Mouse (Mus musculus) hindbrain, postnatal 0 days (tissue): ENCODE measurements at regions not wholly inside any gene's neighbourhood (a gene's known extent, or its start where the extent isn't known, plus 50 kb on each side); places are given as distances from the start of the nearest gene placed in this dataset.

Experiments
- ATAC-seq: fragments of 200-750 bp; cut with Nextera tagmentation; 2 replicates; pipeline ENCODE4 v1.8.0; 2017; ENCODE audit warnings: mild to moderate bottlenecking, moderate TSS enrichment, moderate library complexity
- DNase-seq: peaks from one replicate; pipeline ENCODE4 v3.0.0-alpha.2; 2015; ENCODE audit warnings: low spot score
- H3K27ac ChIP-seq: fragments of 300-500 bp; sonication (generic); 2 replicates; pipeline ENCODE4 v1.5.1; 2014; ENCODE audit warnings: mild to moderate bottlenecking
- H3K27me3 ChIP-seq: fragments of 300-500 bp; sonication (generic); 2 replicates; pipeline ENCODE4 v1.6.1; 2014; ENCODE audit warnings: low read length, mixed read lengths; ENCODE audit not compliant: insufficient read depth
- H3K36me3 ChIP-seq: fragments of 300-500 bp; sonication (generic); 2 replicates; pipeline ENCODE4 v1.6.1; 2014; ENCODE audit warnings: low read length, mixed read lengths; ENCODE audit not compliant: insufficient read depth
- H3K4me1 ChIP-seq: fragments of 300-500 bp; sonication (generic); 2 replicates; pipeline ENCODE4 v1.6.1; 2014; ENCODE audit warnings: antibody characterized with exemption, low read length, mixed read lengths; ENCODE audit not compliant: insufficient read depth
- H3K4me2 ChIP-seq: fragments of 300-500 bp; sonication (generic); 2 replicates; pipeline ENCODE4 v1.6.1; 2014; ENCODE audit warnings: low read depth, mild to moderate bottlenecking, low read length, moderate library complexity, mixed read lengths
- H3K4me3 ChIP-seq: fragments of 300-500 bp; sonication (generic); 2 replicates; pipeline ENCODE4 v1.5.1; 2014; ENCODE audit warnings: low read length
- H3K9ac ChIP-seq: fragments of 300-500 bp; sonication (generic); replicated peaks from 2 replicates; pipeline ENCODE4 v1.6.1; 2014; ENCODE audit warnings: mild to moderate bottlenecking, low read length, moderate library complexity, mixed read lengths
- H3K9me3 ChIP-seq: fragments of 300-500 bp; sonication (generic); 2 replicates; pipeline ENCODE4 v1.6.1; 2016; ENCODE audit warnings: low read length, mixed read lengths
- CTCF ChIP-seq: IDR thresholded peaks from 2 replicates; pipeline ENCODE4 v1.5.1; 2016; ENCODE audit warnings: antibody characterized with exemption, control low read depth, low read depth
- WGBS: fragments of 180-500 bp; shearing (Covaris S2); extraction: QIAGEN DNeasy Blood & Tissue Kit; methylation state at CpG from one replicate; pipeline ENCODE4 v1.1.7; 2014; 5-methylcytosine and 5-hydroxymethylcytosine counted together

DNA sequence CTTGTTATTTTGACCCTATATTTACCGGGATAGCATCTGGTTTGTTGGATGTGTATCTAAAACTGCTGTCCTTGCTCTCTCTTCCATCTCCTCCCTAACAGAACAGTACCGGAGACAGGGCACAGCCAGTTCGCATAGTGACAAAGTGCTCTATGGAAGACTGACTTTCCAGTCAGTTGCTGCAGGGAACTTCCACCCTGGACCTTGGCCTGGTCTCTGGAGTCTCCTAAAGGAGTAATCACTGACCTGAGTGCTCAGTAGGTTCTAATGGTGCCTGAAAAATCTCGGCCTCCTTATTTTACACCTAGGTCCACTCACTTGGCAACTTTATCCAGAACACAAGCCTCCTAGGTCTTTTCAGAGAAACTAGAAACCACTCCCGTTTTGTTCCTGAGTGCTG, 130.9 kb upstream of the Hmgn3 start:
- no peaks in the 10 kb centered on the region for H3K27me3 ChIP-seq
- ATAC-seq: no peak
- no peak for DNase-seq
- H3K9ac ChIP-seq: no peak overlapping the region
- 84% methylated on average over 5 of the region's 5 CpGs for WGBS
- H3K36me3 ChIP-seq: no peaks in the 10 kb centered on the region
- no peaks in the 10 kb centered on the region for H3K4me1 ChIP-seq
- no peak overlapping the region for H3K27ac ChIP-seq
- H3K4me3 ChIP-seq: no peak overlapping the region
- no peaks in the 10 kb centered on the region for H3K9me3 ChIP-seq
- no peak for TF ChIP-seq CTCF
- no peak overlapping the region for H3K4me2 ChIP-seq

GRCm38 (mm10) chr9:83276291-83276690, 129.8 kb upstream of the Hmgn3 start:
- Histone ChIP-seq H3K4me2 (no peak overlapping the region), H3K4me1 (no peaks in the 10 kb centered on the region), H3K27me3 (no peaks in the 10 kb centered on the region), H3K4me3 (no peak overlapping the region), H3K36me3 (no peaks in the 10 kb centered on the region), H3K9ac (no peak overlapping the region), H3K27ac (no peak overlapping the region), H3K9me3 (no peaks in the 10 kb centered on the region)
- no peak for DNase-seq
- WGBS: 86% methylated on average over 5 of the region's 5 CpGs
- no peak for TF ChIP-seq CTCF
- ATAC-seq: no peak

DNA sequence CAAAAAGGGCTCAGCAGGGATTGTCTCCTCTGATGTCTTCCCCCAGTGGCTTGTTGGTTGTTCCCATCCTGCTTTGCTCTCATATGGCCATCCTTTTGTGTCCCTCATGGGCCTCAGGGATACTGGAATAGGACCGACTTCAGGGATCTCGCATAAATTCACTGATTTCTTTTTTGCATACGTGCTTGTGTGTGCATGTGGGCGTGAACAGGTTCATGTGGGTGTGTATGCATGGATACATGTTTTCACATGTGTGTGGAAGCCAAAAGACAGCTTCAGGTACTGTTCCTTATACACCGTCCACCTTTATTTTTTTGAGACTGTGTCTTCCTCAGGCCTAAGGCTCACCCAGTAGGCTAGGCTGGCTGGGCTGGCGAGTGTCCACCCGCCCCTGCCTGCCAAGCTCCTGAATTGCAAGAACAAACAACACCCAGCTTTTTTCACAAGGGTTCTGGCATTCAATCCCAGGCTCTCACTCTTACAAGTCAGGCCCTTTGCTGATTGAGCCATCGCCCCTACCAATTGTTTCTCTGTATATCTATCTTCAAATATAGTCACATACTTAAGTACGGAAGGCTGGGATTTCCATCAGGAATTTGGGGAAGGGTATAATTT, 127.0 kb upstream of the Hmgn3 start:
- Histone ChIP-seq H3K27me3 (no peaks in the 10 kb centered on the region), H3K4me2 (no peak overlapping the region), H3K27ac (no peak overlapping the region), H3K4me3 (no peak overlapping the region), H3K36me3 (no peaks in the 10 kb centered on the region), H3K9ac (no peak overlapping the region), H3K4me1 (no peaks in the 10 kb centered on the region), H3K9me3 (no peaks in the 10 kb centered on the region)
- no peak for TF ChIP-seq CTCF
- DNase-seq (peak; percentile 17), ATAC-seq (no peak)
- 81% methylated on average over 9 of the region's 9 CpGs for WGBS

DNA sequence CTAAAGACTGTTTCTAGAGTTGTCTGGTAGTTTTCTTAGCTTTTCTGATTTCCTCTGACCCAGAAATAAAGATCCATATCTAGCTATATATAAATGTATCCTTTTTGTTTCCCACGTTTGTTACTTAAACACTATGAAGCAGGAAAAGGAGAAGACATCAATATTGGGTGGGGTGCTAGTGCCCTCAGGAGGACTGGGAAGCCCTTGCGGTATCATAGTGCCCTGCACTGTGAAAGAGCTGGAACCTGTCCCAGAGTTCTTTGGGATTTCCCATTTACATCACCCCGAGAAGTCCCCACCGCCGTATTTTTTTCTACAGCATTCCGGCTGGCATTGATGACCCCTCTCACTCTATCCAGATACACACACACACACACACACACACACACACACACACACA, 119.3 kb upstream of the Hmgn3 start:
- H3K27me3 ChIP-seq: no peaks in the 10 kb centered on the region
- no peak overlapping the region for H3K9ac ChIP-seq
- TF ChIP-seq CTCF: peak; percentile 10; the same call in 1 of the 2 replicates
- H3K4me1 ChIP-seq: no peaks in the 10 kb centered on the region
- no peak overlapping the region for H3K4me2 ChIP-seq
- H3K9me3 ChIP-seq: no peaks in the 10 kb centered on the region
- 58% methylated on average over 6 of the region's 6 CpGs for WGBS
- H3K27ac ChIP-seq: no peak overlapping the region
- no peak for DNase-seq
- H3K36me3 ChIP-seq: no peaks in the 10 kb centered on the region
- H3K4me3 ChIP-seq: no peak overlapping the region
- no peak for ATAC-seq

DNA sequence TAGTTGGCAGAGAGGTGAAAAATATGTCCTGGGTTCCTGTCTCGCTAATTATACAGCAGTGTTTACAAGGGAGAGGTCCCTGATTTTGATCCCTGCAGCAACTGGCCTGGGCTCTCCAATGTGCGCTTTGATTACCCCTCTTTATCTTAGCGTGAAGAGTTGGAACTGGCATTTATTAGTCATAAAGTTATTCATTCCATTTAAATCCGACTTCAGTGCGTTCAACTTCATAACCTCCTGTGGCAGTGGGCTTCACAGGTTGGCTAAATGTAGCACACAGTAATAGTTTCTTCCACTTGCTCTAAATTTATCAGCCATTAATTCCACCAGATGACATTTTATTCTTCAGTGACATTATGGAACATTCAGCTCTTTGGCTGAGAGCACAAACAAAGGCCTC, 113.0 kb upstream of the Hmgn3 start:
- DNase-seq: no peak
- ATAC-seq: no peak

GRCm38 (mm10) chr9:83258986-83259385, 112.5 kb upstream of the Hmgn3 start:
- WGBS: 85% methylated on average over 3 of the region's 3 CpGs
- H3K4me1 ChIP-seq: no peaks in the 10 kb centered on the region
- no peak overlapping the region for H3K4me3 ChIP-seq
- H3K36me3 ChIP-seq: no peaks in the 10 kb centered on the region
- H3K9ac ChIP-seq: no peak overlapping the region
- H3K4me2 ChIP-seq: no peak overlapping the region
- ATAC-seq: no peak
- no peak overlapping the region for H3K27ac ChIP-seq
- TF ChIP-seq CTCF: no peak
- no peak for DNase-seq
- no peaks in the 10 kb centered on the region for H3K27me3 ChIP-seq
- no peaks in the 10 kb centered on the region for H3K9me3 ChIP-seq

More for the DNA sequence above, 113.0 kb upstream of the Hmgn3 start:
- no peaks in the 10 kb centered on the region for H3K9me3 ChIP-seq
- no peak overlapping the region for H3K27ac ChIP-seq
- WGBS: 73% methylated on average over 5 of the region's 5 CpGs
- no peaks in the 10 kb centered on the region for H3K27me3 ChIP-seq
- H3K36me3 ChIP-seq: no peaks in the 10 kb centered on the region
- no peak for TF ChIP-seq CTCF
- no peak overlapping the region for H3K4me3 ChIP-seq
- no peaks in the 10 kb centered on the region for H3K4me1 ChIP-seq
- no peak overlapping the region for H3K9ac ChIP-seq
- H3K4me2 ChIP-seq: no peak overlapping the region

DNA sequence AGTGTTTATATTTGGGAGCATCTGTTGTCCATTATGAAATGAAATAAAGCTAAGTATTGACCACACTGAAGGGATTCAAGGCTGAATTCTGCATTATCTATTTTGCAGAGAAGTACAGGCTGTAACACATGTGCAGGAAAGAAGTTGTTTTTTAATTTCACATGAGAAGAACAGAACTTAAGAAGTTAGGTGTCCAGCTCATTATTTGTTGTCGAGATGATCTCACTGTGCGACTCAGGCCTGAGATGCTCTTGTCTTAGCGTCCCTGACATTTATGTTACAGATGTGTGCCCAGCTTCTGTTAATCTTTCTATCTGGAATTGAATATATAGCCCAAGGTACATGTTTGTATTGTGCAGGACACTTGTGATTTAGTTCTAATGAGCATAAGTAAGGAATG, 112.0 kb upstream of the Hmgn3 start:
- Histone ChIP-seq H3K4me2 (no peak overlapping the region), H3K27me3 (no peaks in the 10 kb centered on the region), H3K4me3 (no peak overlapping the region), H3K27ac (no peak overlapping the region), H3K4me1 (no peaks in the 10 kb centered on the region), H3K9me3 (no peaks in the 10 kb centered on the region), H3K36me3 (no peaks in the 10 kb centered on the region), H3K9ac (no peak overlapping the region)
- ATAC-seq: no peak
- DNase-seq: no peak
- no peak for TF ChIP-seq CTCF
- WGBS: 92% methylated on average over 3 of the region's 3 CpGs
